Mouse (Mus musculus) heart, adult 8-10 months (tissue): ENCODE results near the gene Kcnj9. TPM values are rescaled to one million over a fixed set of nuclear protein-coding genes. Genes with fewer than 3 reads are reported as not detected.

Experiments
- DNase-seq: peaks from one replicate; pipeline ENCODE4 v3.0.0; 2022; ENCODE audit warnings: low spot score
- total RNA-seq, 4 experiments: library from RNA; stranded (reverse); gene quantifications; 2 replicates each; pipeline ENCODE4 v1.2.4; 2022

Kcnj9 gene
- total RNA-seq, 4 experiments from 2014 or later: not detected

- DNase-seq: no peak
These were observed 36.2 kb downstream of the Kcnj9 start for GRCm38 (mm10) chr1:172292880-172293279.

- DNase-seq: no peak
These were observed 39.5 kb downstream of the Kcnj9 start for GRCm38 (mm10) chr1:172289617-172289946.

GRCm38 (mm10) chr1:172288900-172289616 lies 40.1 kb downstream of the Kcnj9 start:
- no peak for DNase-seq

GRCm38 (mm10) chr1:172286740-172287139 lies 42.4 kb downstream of the Kcnj9 start:
- no peak for DNase-seq

- no peak for DNase-seq
These were observed 44.9 kb downstream of the Kcnj9 start for GRCm38 (mm10) chr1:172284221-172284620.

- DNase-seq: peak; percentile 35
These were observed 46.0 kb downstream of the Kcnj9 start for GRCm38 (mm10) chr1:172283073-172283472.

- peak; percentile 39 for DNase-seq
These were observed 47.4 kb downstream of the Kcnj9 start for GRCm38 (mm10) chr1:172281522-172282254.

GRCm38 (mm10) chr1:172279768-172280509 lies 49.2 kb downstream of the Kcnj9 start:
- no peak for DNase-seq

GRCm38 (mm10) chr1:172278328-172278727 lies 50.8 kb downstream of the Kcnj9 start:
- DNase-seq: no peak

- DNase-seq: peak; percentile 35
These were observed 51.9 kb downstream of the Kcnj9 start for GRCm38 (mm10) chr1:172277172-172277571.

GRCm38 (mm10) chr1:172274547-172274946 lies 54.6 kb downstream of the Kcnj9 start:
- DNase-seq: no peak

- no peak for DNase-seq
These were observed 55.0 kb downstream of the Kcnj9 start for GRCm38 (mm10) chr1:172274116-172274515.

- peak; percentile 71 for DNase-seq
These were observed 55.7 kb downstream of the Kcnj9 start for GRCm38 (mm10) chr1:172273386-172273785.

GRCm38 (mm10) chr1:172271765-172272164 lies 57.4 kb downstream of the Kcnj9 start:
- DNase-seq: no peak

GRCm38 (mm10) chr1:172271208-172271607 lies 57.9 kb downstream of the Kcnj9 start:
- no peak for DNase-seq

Other genes starting within 250 kb of the Kcnj9 start
- gene Copa, start 246.8 kb downstream of the Kcnj9 start, total RNA-seq: 100 to 1,000 TPM; 103 to 115 (median 113) TPM
- 10 to 100 TPM; 42.1 to 47.9 (median 44.0) TPM for gene Ncstn, start 246.5 kb downstream of the Kcnj9 start, total RNA-seq
- gene Pex19, start 202.6 kb downstream of the Kcnj9 start, total RNA-seq: 100 to 1,000 TPM; 108 to 144 (median 125) TPM
- 100 to 1,000 TPM; 120 to 132 (median 125) TPM for gene Dcaf8, start 181.2 kb downstream of the Kcnj9 start, total RNA-seq
- 10 to 100 TPM; 41.7 to 74.1 (median 60.0) TPM for gene Pea15a, start 122.5 kb downstream of the Kcnj9 start, total RNA-seq
- gene Casq1, start 109.5 kb downstream of the Kcnj9 start, total RNA-seq: 1 to 10 TPM; 2.5 to 6.9 (median 3.7) TPM
- gene Atp1a4, start 70.9 kb downstream of the Kcnj9 start, total RNA-seq: not detected
- gene Igsf8, start 67.7 kb downstream of the Kcnj9 start, total RNA-seq: 10 to 100 TPM in 3 of 4 experiments, 1 to 10 TPM in 1; 9.8 to 12.2 (median 11.5) TPM
- 100 to 1,000 TPM; 457 to 541 (median 497) TPM for gene Atp1a2, start 31.3 kb downstream of the Kcnj9 start, total RNA-seq
- under 1 TPM; 0.11 to 0.23 (median 0.16) TPM for gene Kcnj10, start 11.9 kb upstream of the Kcnj9 start, total RNA-seq
- gene Pigm, start 47.2 kb upstream of the Kcnj9 start, total RNA-seq: 1 to 10 TPM; 3.1 to 4.2 (median 3.6) TPM
- gene Slamf9, start 146.0 kb upstream of the Kcnj9 start, total RNA-seq: 1 to 10 TPM in 2 of 4 experiments, under 1 TPM in 2; 0.27 to 2.3 (median 1.1) TPM
- gene Igsf9, start 152.5 kb upstream of the Kcnj9 start, total RNA-seq: under 1 TPM; 0.12 to 0.87 (median 0.78) TPM
- 10 to 100 TPM; 37.8 to 77.3 (median 50.1) TPM for gene Tagln2, start 170.7 kb upstream of the Kcnj9 start, total RNA-seq
- under 1 TPM; 0.19 to 0.98 (median 0.46) TPM for gene Cfap45, start 191.5 kb upstream of the Kcnj9 start, total RNA-seq
- gene Vsig8, start 226.6 kb upstream of the Kcnj9 start, total RNA-seq: not detected